Mouse (Mus musculus): ENCODE measurements around the gene Acnat2. TPM values are rescaled to one million over a fixed set of nuclear protein-coding genes. Genes with fewer than 3 reads are reported as not detected.
"Not testable (repeated sequence)": the region's sequence is repeated elsewhere in the genome, so short reads cannot be mapped to it uniquely, and the experiment has no call there.

Gene Acnat2
- total RNA-seq (2021), result not detected
- long read RNA-seq, experiment 1, result 0 reads
- long read RNA-seq, experiment 2, result 0 reads

DNA sequence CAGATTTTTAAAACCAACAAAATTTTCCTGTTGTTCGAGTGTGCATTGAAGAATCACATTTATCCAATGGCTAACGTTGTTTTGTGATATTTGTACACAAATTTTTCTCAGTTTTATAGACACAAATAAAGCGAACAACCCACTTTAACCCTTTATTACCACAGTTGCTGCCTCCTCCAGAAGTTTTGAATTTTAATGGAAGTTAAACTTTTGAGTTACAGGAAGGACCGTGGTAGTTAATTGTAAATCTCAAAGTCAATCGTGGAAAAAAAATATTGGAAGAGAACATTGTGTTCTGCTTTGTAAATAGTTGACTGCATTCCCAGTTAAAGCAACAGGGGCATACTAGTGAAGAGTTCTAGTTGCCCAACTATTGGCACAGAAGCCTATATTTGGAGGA is at the start of gene Acnat2:
Acnat2 (minus strand) TSS at position 195 of the 400 bp plus-strand sequence.
- not testable (repeated sequence) for DNase-seq

GRCm38 (mm10) chr4:49456171-49456570 is 48.2 kb upstream of the Acnat2 start:
- DNase-seq, result no peak

DNA sequence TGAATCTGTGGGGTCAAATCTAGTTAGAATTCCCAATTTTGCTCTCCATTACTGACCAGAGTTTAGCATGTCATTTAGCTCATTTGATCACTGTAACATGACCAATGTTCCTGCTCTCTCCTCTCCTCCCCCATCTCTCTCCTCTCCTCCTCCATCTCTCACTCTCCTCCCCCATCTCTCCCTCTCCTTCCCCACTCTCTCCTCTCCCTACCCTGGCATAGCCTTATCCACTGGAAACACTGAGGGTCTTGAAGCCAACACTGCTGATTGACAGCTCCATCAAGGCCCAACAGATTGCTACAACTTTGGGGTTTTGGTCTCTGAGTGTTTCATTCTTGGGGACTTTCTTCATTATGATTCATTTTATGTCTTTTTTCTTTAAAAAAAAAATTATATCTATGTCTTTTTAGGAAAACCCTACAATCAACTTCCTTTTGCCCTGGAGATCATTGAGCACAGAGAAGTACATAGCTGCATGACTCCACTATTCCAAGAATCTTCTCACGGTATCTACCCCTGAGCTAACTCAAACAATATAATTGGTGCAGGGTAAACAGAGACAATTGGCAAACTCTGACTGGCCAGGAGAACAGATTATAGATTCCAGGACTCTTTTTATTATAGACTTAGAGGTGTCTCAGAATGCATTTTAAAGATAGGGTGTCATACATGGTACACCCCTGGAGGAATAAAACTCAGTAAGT is 44.0 kb upstream of the Acnat2 start:
- DNase-seq, result no peak

- DNase-seq, result not testable (repeated sequence)
Measured at GRCm38 (mm10) chr4:49451133-49451847, 43.3 kb upstream of the Acnat2 start.

DNA sequence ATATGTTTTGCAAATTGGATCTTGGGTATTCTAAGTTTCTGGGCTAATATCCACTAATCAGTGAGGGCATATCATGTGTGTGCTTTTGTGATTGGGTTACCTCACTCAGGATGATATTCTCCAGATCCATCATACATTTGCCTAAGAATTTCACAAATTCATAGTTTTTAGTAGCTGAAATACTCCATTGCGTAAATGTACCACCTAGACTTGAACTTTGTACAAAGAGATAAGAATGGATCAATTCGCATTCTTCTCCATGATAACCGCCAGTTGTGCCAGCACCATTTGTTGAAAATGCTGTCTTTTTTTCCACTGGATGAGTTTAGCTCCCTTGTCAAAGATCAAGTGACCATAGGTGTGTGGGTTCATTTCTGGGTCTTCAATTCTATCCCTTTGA is 29.0 kb upstream of the Acnat2 start:
- DNase-seq, result not testable (repeated sequence)

GRCm38 (mm10) chr4:49410151-49410550 is 2.2 kb upstream of the Acnat2 start:
- DNase-seq, result not testable (repeated sequence)

- DNase-seq, result no peak
Measured at GRCm38 (mm10) chr4:49386873-49387272, 21.1 kb downstream of the Acnat2 start.

GRCm38 (mm10) chr4:49383576-49384318 is 24.2 kb downstream of the Acnat2 start:
- not testable (repeated sequence) for DNase-seq

DNA sequence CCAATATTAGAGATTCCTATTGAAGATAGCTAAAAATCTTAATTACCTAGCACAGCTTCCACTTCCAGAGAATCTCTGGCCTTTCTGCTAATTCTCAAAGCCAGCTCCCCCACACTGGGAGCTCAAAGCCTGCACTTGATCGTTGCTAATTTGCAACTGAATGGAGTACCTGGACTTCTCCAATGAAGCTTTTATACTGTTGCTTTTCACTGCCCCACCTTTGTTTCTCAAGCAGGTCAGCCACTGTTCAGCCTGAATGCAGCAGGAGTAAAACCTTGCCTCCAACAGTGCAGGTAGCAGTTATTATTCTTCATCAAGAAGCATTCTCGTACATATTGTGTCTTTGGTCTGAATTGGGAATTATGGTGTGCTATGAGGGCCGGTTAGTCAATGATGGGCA is 39.9 kb downstream of the Acnat2 start:
- not testable (repeated sequence) for DNase-seq

DNA sequence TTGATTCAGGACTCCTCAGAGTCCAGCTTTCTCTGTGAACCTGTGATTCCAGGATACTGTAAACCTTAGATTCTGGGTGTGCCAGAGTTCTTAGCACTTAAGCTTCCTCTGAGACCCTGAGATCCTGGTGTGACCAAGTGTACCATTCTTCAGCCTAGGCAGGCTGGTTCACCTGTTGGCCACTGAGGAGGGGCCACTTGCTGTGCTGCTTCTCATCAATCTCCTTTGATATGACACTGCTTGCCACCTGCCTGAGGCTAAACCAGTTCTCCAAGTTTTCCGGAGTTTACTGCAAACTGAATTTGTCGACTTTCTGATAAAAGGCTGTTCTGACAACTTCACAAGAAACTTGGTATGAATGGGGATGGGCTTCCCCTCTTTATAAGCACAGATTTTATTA is 50.9 kb downstream of the Acnat2 start:
- no peak for DNase-seq

DNA sequence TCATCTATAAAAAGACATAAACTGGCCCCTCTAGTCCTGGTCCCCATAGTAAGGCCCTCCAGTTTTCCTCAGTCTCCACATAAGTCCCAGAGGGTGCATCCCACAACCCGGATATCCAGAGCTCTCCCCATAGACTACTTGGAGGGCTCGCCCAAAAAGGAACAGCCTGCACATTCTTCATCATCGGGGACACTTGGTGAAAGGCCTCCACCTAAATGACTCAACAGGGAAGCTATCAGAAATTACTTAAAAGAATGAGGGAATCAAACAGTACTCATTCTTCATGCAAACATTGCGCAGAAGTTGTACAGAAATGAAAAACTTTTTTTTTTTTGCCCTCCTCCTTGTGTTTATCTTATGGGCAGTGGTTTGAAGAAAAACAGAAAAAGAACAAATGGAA is 57.5 kb downstream of the Acnat2 start:
- no peak for DNase-seq

DNA sequence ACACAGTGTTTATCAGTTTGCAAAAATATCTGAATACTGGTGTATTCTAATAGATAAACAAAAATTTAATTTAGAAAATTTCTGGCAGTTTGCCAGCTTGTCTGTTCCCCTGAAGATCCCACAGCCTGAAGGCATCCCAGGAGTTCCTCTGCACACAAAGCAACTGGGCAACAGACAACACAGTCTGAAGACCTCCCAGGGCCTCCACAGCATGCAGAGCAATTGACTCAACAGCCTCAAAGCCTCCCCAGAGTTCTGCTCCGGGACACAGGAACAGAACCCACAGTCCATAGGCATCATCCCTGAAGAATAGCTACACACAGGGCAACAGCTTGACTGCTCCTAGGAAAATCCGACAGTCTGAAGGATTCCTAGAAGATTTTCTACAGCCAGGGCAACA is 59.3 kb downstream of the Acnat2 start:
- no peak for DNase-seq

DNA sequence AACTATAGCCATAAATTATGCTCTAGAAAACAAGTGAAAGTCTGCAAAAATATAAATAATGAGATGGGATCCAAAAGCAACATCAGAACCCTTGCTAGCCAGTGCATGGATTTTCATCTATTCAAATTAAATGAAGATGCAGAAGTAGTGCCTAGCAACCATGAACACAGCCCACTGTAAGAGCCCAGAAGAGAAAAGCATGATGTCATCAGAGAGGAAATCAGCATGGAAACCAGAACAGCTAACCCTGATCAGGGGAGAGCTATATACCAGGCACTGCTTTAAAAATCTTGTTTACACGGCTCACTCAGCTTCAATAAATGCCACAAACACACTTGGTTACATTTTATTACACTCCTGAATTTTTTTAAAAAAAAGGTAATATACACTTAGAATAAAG is 60.0 kb downstream of the Acnat2 start:
- DNase-seq, result not testable (repeated sequence)

DNA sequence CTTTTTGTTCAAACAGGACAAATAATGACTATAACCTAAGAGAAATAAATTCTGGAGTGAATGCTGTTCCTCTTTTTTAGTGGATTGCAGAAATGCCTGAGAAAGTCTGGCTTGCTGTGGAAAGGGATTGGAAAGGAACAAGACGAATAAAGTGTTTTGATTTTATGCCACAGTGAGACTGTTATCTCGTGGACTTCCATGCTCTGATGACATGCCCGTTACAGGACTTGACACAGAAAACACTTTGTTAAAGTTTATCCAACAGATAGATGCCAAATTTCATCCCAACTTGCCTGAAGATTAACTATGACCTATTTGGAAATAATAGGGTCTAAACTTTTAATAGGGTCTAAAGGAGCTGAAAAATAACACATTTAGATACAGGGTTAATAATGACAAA is 67.9 kb downstream of the Acnat2 start:
- not testable (repeated sequence) for DNase-seq

- not testable (repeated sequence) for DNase-seq
Measured at GRCm38 (mm10) chr4:49337949-49338348, 70.0 kb downstream of the Acnat2 start.

Other genes starting within 250 kb of the Acnat2 start
- gene Acnat1, start 65.8 kb upstream of the Acnat2 start, total RNA-seq (2021), result 1 to 10 TPM in 1 of 2 experiments, under 1 TPM in 1; 0.95 to 1.1 TPM
- gene Baat, start 98.4 kb upstream of the Acnat2 start, total RNA-seq (2021), result under 1 TPM; 0.13 to 0.26 TPM
- gene Mrpl50, start 112.9 kb upstream of the Acnat2 start, total RNA-seq (2021), result 10 to 100 TPM; 47.3 to 48.7 TPM
- gene Zfp189, start 113.0 kb upstream of the Acnat2 start, total RNA-seq (2021), result 1 to 10 TPM; 5.9 to 6.5 TPM
- under 1 TPM in 1 of 2 experiments, not detected in 1; 0.63 TPM for gene Aldob, start 141.4 kb upstream of the Acnat2 start, total RNA-seq (2021)
- 1 to 10 TPM; 8.2 to 9.4 TPM for gene Tmem246, start 189.7 kb upstream of the Acnat2 start, total RNA-seq (2021)
- 10 to 100 TPM; 53.7 to 54.4 TPM for gene Rnf20, start 223.9 kb upstream of the Acnat2 start, total RNA-seq (2021)